Mouse (Mus musculus): Measurements from ENCODE around the gene Zfp622. TPM values are rescaled to one million over a fixed set of nuclear protein-coding genes. Genes with fewer than 3 reads are reported as not detected.

Zfp622 gene
- polyA plus RNA-seq (2014; fragmentation: Nextera tagmentation; extraction: Ambion mirVana): 34.8 and 35.0 TPM in 2 replicates

- WGBS: under 1% methylated on average over 51 of the region's 57 CpGs
- H3K4me3 ChIP-seq (ENCODE audit: low read depth, low read length): peak within 1 kb of the TSS; percentile 99
- H3K4me1 ChIP-seq (replicated peaks; ENCODE audit: control insufficient read depth, insufficient read depth, low read length): peaks cover 3% of the 10 kb centered on the region
- no peaks in the 10 kb centered on the region for H3K9me3 ChIP-seq (ENCODE audit: control insufficient read depth, low read length)
- ATAC-seq (ENCODE audit: low FRiP score): peak; percentile 97
- H3K9ac ChIP-seq (ENCODE audit: low read depth, low read length): peak within 1 kb of the TSS; percentile 91
- no peaks in the 10 kb centered on the region for H3K27me3 ChIP-seq (ENCODE audit: control insufficient read depth, insufficient read depth, low read length)
- DNase-seq (ENCODE audit: low spot score): peak; percentile 97
- H3K4me2 ChIP-seq (replicated peaks; ENCODE audit: low read depth, low read length): peak within 1 kb of the TSS; percentile 86
- H3K27ac ChIP-seq (ENCODE audit: low read depth, low read length): peak within 1 kb of the TSS; percentile 84
- no peaks in the 10 kb centered on the region for H3K36me3 ChIP-seq (ENCODE audit: control insufficient read depth, insufficient read depth, low read length)
Measured at GRCm38 (mm10) chr15:25984067-25984733, at the start of gene Zfp622. Gene Zfp622, plus strand, starts transcription at chr15:25984366.

GRCm38 (mm10) chr15:25934411-25934810 lies 49.8 kb upstream of the Zfp622 start:
- Histone ChIP-seq H3K9me3 (ENCODE audit: control insufficient read depth, low read length) (no peaks in the 10 kb centered on the region), H3K36me3 (ENCODE audit: control insufficient read depth, insufficient read depth, low read length) (no peaks in the 10 kb centered on the region), H3K4me3 (ENCODE audit: low read depth, low read length) (no peak overlapping the region), H3K9ac (ENCODE audit: low read depth, low read length) (no peak overlapping the region), H3K27ac (ENCODE audit: low read depth, low read length) (no peak overlapping the region), H3K4me2 (replicated peaks; ENCODE audit: low read depth, low read length) (no peak overlapping the region), H3K4me1 (replicated peaks; ENCODE audit: control insufficient read depth, insufficient read depth, low read length) (no peaks in the 10 kb centered on the region), H3K27me3 (ENCODE audit: control insufficient read depth, insufficient read depth, low read length) (no peaks in the 10 kb centered on the region)
- DNase-seq (ENCODE audit: low spot score) (no peak), ATAC-seq (ENCODE audit: low FRiP score) (no peak)
- WGBS: 89% methylated on average over 7 of the region's 7 CpGs

- no peaks in the 10 kb centered on the region for H3K27me3 ChIP-seq (ENCODE audit: control insufficient read depth, insufficient read depth, low read length)
- no peak overlapping the region for H3K9ac ChIP-seq (ENCODE audit: low read depth, low read length)
- ATAC-seq (ENCODE audit: low FRiP score) (no peak), DNase-seq (ENCODE audit: low spot score) (no peak)
- no peaks in the 10 kb centered on the region for H3K9me3 ChIP-seq (ENCODE audit: control insufficient read depth, low read length)
- no peak overlapping the region for H3K27ac ChIP-seq (ENCODE audit: low read depth, low read length)
- no peaks in the 10 kb centered on the region for H3K36me3 ChIP-seq (ENCODE audit: control insufficient read depth, insufficient read depth, low read length)
- WGBS: 89% methylated on average over 7 of the region's 7 CpGs
- H3K4me2 ChIP-seq (replicated peaks; ENCODE audit: low read depth, low read length): no peak overlapping the region
- H3K4me3 ChIP-seq (ENCODE audit: low read depth, low read length): no peak overlapping the region
- H3K4me1 ChIP-seq (replicated peaks; ENCODE audit: control insufficient read depth, insufficient read depth, low read length): no peaks in the 10 kb centered on the region; the same call in 1 of the 2 replicates
Measured at GRCm38 (mm10) chr15:25938496-25938895, 45.7 kb upstream of the Zfp622 start.

- Histone ChIP-seq H3K9me3 (ENCODE audit: control insufficient read depth, low read length) (no peaks in the 10 kb centered on the region), H3K27ac (ENCODE audit: low read depth, low read length) (no peak overlapping the region), H3K9ac (ENCODE audit: low read depth, low read length) (no peak overlapping the region), H3K4me1 (replicated peaks; ENCODE audit: control insufficient read depth, insufficient read depth, low read length) (no peaks in the 10 kb centered on the region; the same call in 1 of the 2 replicates), H3K36me3 (ENCODE audit: control insufficient read depth, insufficient read depth, low read length) (no peaks in the 10 kb centered on the region), H3K4me2 (replicated peaks; ENCODE audit: low read depth, low read length) (peak overlapping the region; percentile 5; the same call in 1 of the 2 replicates), H3K4me3 (ENCODE audit: low read depth, low read length) (no peak overlapping the region), H3K27me3 (ENCODE audit: control insufficient read depth, insufficient read depth, low read length) (no peaks in the 10 kb centered on the region)
- no peak for DNase-seq (ENCODE audit: low spot score)
- 35% methylated on average over 24 of the region's 24 CpGs for WGBS
- no peak for ATAC-seq (ENCODE audit: low FRiP score)
Measured at GRCm38 (mm10) chr15:25940397-25941377, 43.5 kb upstream of the Zfp622 start.

- 89% methylated on average over 11 of the region's 11 CpGs for WGBS
- Histone ChIP-seq H3K27ac (ENCODE audit: low read depth, low read length) (no peak overlapping the region), H3K9me3 (ENCODE audit: control insufficient read depth, low read length) (no peaks in the 10 kb centered on the region)
Measured at GRCm38 (mm10) chr15:25941514-25941913, 42.7 kb upstream of the Zfp622 start.

GRCm38 (mm10) chr15:25942415-25942814 lies 41.8 kb upstream of the Zfp622 start:
- Histone ChIP-seq H3K9ac (ENCODE audit: low read depth, low read length) (no peak overlapping the region), H3K4me2 (replicated peaks; ENCODE audit: low read depth, low read length) (no peak overlapping the region), H3K27ac (ENCODE audit: low read depth, low read length) (no peak overlapping the region), H3K36me3 (ENCODE audit: control insufficient read depth, insufficient read depth, low read length) (no peaks in the 10 kb centered on the region), H3K27me3 (ENCODE audit: control insufficient read depth, insufficient read depth, low read length) (no peaks in the 10 kb centered on the region), H3K4me1 (replicated peaks; ENCODE audit: control insufficient read depth, insufficient read depth, low read length) (no peaks in the 10 kb centered on the region; the same call in 1 of the 2 replicates), H3K4me3 (ENCODE audit: low read depth, low read length) (no peak overlapping the region), H3K9me3 (ENCODE audit: control insufficient read depth, low read length) (no peaks in the 10 kb centered on the region)
- ATAC-seq (ENCODE audit: low FRiP score) (no peak), DNase-seq (ENCODE audit: low spot score) (no peak)
- WGBS: 77% methylated on average over 4 of the region's 4 CpGs

More at GRCm38 (mm10) chr15:25941514-25941913, 42.7 kb upstream of the Zfp622 start:
- H3K9ac ChIP-seq (ENCODE audit: low read depth, low read length): no peak overlapping the region
- no peaks in the 10 kb centered on the region for H3K27me3 ChIP-seq (ENCODE audit: control insufficient read depth, insufficient read depth, low read length)
- H3K4me3 ChIP-seq (ENCODE audit: low read depth, low read length): no peak overlapping the region
- no peaks in the 10 kb centered on the region for H3K36me3 ChIP-seq (ENCODE audit: control insufficient read depth, insufficient read depth, low read length)
- no peak overlapping the region for H3K4me2 ChIP-seq (replicated peaks; ENCODE audit: low read depth, low read length)
- no peaks in the 10 kb centered on the region; the same call in 1 of the 2 replicates for H3K4me1 ChIP-seq (replicated peaks; ENCODE audit: control insufficient read depth, insufficient read depth, low read length)
- ATAC-seq (ENCODE audit: low FRiP score) (no peak), DNase-seq (ENCODE audit: low spot score) (no peak)

- H3K9ac ChIP-seq (ENCODE audit: low read depth, low read length): no peak overlapping the region
- no peaks in the 10 kb centered on the region for H3K9me3 ChIP-seq (ENCODE audit: control insufficient read depth, low read length)
- no peaks in the 10 kb centered on the region; the same call in 1 of the 2 replicates for H3K4me1 ChIP-seq (replicated peaks; ENCODE audit: control insufficient read depth, insufficient read depth, low read length)
- 90% methylated on average over 15 of the region's 15 CpGs for WGBS
- no peak overlapping the region for H3K4me3 ChIP-seq (ENCODE audit: low read depth, low read length)
- no peaks in the 10 kb centered on the region for H3K27me3 ChIP-seq (ENCODE audit: control insufficient read depth, insufficient read depth, low read length)
- H3K27ac ChIP-seq (ENCODE audit: low read depth, low read length): no peak overlapping the region
- H3K4me2 ChIP-seq (replicated peaks; ENCODE audit: low read depth, low read length): no peak overlapping the region
- ATAC-seq (ENCODE audit: low FRiP score) (no peak), DNase-seq (ENCODE audit: low spot score) (no peak)
- H3K36me3 ChIP-seq (ENCODE audit: control insufficient read depth, insufficient read depth, low read length): no peaks in the 10 kb centered on the region
Measured at GRCm38 (mm10) chr15:25943386-25944137, 40.6 kb upstream of the Zfp622 start.

- no peak overlapping the region for H3K4me3 ChIP-seq (ENCODE audit: low read depth, low read length)
- no peaks in the 10 kb centered on the region for H3K9me3 ChIP-seq (ENCODE audit: control insufficient read depth, low read length)
- H3K9ac ChIP-seq (ENCODE audit: low read depth, low read length): no peak overlapping the region
- ATAC-seq (ENCODE audit: low FRiP score): no peak
- no peaks in the 10 kb centered on the region; the same call in 1 of the 2 replicates for H3K4me1 ChIP-seq (replicated peaks; ENCODE audit: control insufficient read depth, insufficient read depth, low read length)
- H3K4me2 ChIP-seq (replicated peaks; ENCODE audit: low read depth, low read length): no peak overlapping the region
- WGBS: 81% methylated on average over 8 of the region's 8 CpGs
- H3K27me3 ChIP-seq (ENCODE audit: control insufficient read depth, insufficient read depth, low read length): no peaks in the 10 kb centered on the region
- no peaks in the 10 kb centered on the region for H3K36me3 ChIP-seq (ENCODE audit: control insufficient read depth, insufficient read depth, low read length)
- no peak for DNase-seq (ENCODE audit: low spot score)
- H3K27ac ChIP-seq (ENCODE audit: low read depth, low read length): no peak overlapping the region
Measured at GRCm38 (mm10) chr15:25945224-25945623, 38.9 kb upstream of the Zfp622 start.
